Mouse (Mus musculus) MEL (cell line): ENCODE measurements at regions not wholly inside any gene's neighbourhood (a gene's known extent, or its start where the extent isn't known, plus 50 kb on each side); places are given as distances from the start of the nearest gene placed in this dataset.

Experiments
- CTCF ChIP-seq, 3 experiments: IDR thresholded peaks in 2 of 3; conservative IDR thresholded peaks in 1 of 3; 2 replicates each; pipeline ENCODE4 v1.5.1; 2011 to 2012; ENCODE audit warnings: low read length in 3 of 3, low read depth in 2 of 3, mild to moderate bottlenecking in 2 of 3, improper control_type of control experiment in 1 of 3, inconsistent platforms in 1 of 3, mixed read lengths in 1 of 3, moderate library complexity in 1 of 3; ENCODE audit not compliant: control insufficient read depth in 1 of 3, insufficient read depth in 1 of 3, poor library complexity in 1 of 3, severe bottlenecking in 1 of 3
- EP300 ChIP-seq, 2 experiments: IDR thresholded peaks; 2 replicates each; pipeline ENCODE4 v1.6.1; 2011; ENCODE audit warnings: improper control_type of control experiment in 2 of 2, low read length in 2 of 2, low read depth in 1 of 2, mild to moderate bottlenecking in 1 of 2
- HCFC1 ChIP-seq: IDR thresholded peaks from 2 replicates; pipeline ENCODE4 v1.6.1; 2012; ENCODE audit warnings: low read depth, mild to moderate bottlenecking, inconsistent platforms, low read length, improper control_type of control experiment, moderate library complexity
- KAT2A ChIP-seq: conservative IDR thresholded peaks from 2 replicates; pipeline ENCODE4 v1.6.1; 2012; ENCODE audit warnings: low read depth, low read length, improper control_type of control experiment, inconsistent platforms
- RAD21 ChIP-seq: IDR thresholded peaks from 2 replicates; pipeline ENCODE4 v1.6.1; 2011; ENCODE audit warnings: mild to moderate bottlenecking, low read depth, low read length, improper control_type of control experiment
- RCOR1 ChIP-seq: IDR thresholded peaks from 2 replicates; pipeline ENCODE4 v1.6.1; 2012; ENCODE audit warnings: low read depth, mild to moderate bottlenecking, inconsistent platforms, low read length, improper control_type of control experiment
- SMC3 ChIP-seq: IDR thresholded peaks from 2 replicates; pipeline ENCODE4 v1.6.1; 2011; ENCODE audit warnings: low read depth, low read length, improper control_type of control experiment
- TAL1 ChIP-seq: IDR thresholded peaks from 2 replicates; pipeline ENCODE4 v1.6.1; 2012; ENCODE audit warnings: mild to moderate bottlenecking, inconsistent platforms, low read length, moderate library complexity, mixed read lengths
- TCF12 ChIP-seq: IDR thresholded peaks from 2 replicates; pipeline ENCODE4 v1.6.1; 2014; ENCODE audit warnings: low read depth, mild to moderate bottlenecking, inconsistent platforms, low read length, improper control_type of control experiment, moderate library complexity

GRCm38 (mm10) chr8:118142311-118142710 lies 141.2 kb upstream of the Cdh13 start:
- TF ChIP-seq CTCF (IDR thresholded peaks at IDR 0.05 in 2 of 3, conservative IDR thresholded peaks at IDR 0.05 in 1 of 3; ENCODE audit: control insufficient read depth in 1 of 3, insufficient read depth in 1 of 3, low read depth in 2 of 3, low read length in 3 of 3, poor library complexity in 1 of 3, severe bottlenecking in 1 of 3) (no peak), SMC3 (no peak), RAD21 (no peak), TAL1 (no peak), EP300 (IDR thresholded peaks at IDR 0.05; ENCODE audit: low read depth in 1 of 2, low read length in 2 of 2) (no peak), RCOR1 (no peak), KAT2A (no peak), HCFC1 (no peak), TCF12 (no peak)
